Mouse (Mus musculus) kidney, embryonic 14.5 days (tissue): ENCODE measurements at regions not wholly inside any gene's neighbourhood (a gene's known extent, or its start where the extent isn't known, plus 50 kb on each side); places are given as distances from the start of the nearest gene placed in this dataset.

Source experiments
- ATAC-seq: fragments of 200-750 bp; cut with Nextera tagmentation; 2 replicates; pipeline ENCODE4 v1.8.0; 2017; ENCODE audit warnings: moderate number of reproducible peaks, mild to moderate bottlenecking, moderate TSS enrichment, moderate library complexity; ENCODE audit not compliant: low FRiP score, low TSS enrichment
- H3K27ac ChIP-seq: fragments of 300-500 bp; sonication (generic); 2 replicates; pipeline ENCODE4 v1.5.1; 2014; ENCODE audit warnings: low read depth, mild to moderate bottlenecking, low read length, moderate library complexity, mixed read lengths
- H3K27me3 ChIP-seq: fragments of 300-500 bp; sonication (generic); 2 replicates; pipeline ENCODE4 v1.6.1; 2014; ENCODE audit warnings: mild to moderate bottlenecking, low read length; ENCODE audit not compliant: control insufficient read depth, insufficient read depth
- H3K36me3 ChIP-seq: fragments of 300-500 bp; sonication (generic); 2 replicates; pipeline ENCODE4 v1.6.1; 2014; ENCODE audit warnings: low read length, mixed read lengths; ENCODE audit not compliant: control insufficient read depth, insufficient read depth
- H3K4me1 ChIP-seq: fragments of 300-500 bp; sonication (generic); 2 replicates; pipeline ENCODE4 v1.6.1; 2014; ENCODE audit warnings: low read length, mixed read lengths; ENCODE audit not compliant: control insufficient read depth, insufficient read depth
- H3K4me2 ChIP-seq: fragments of 300-500 bp; sonication (generic); replicated peaks from 2 replicates; pipeline ENCODE4 v1.6.1; 2014; ENCODE audit warnings: low read depth, mild to moderate bottlenecking, low read length
- H3K4me3 ChIP-seq: fragments of 300-500 bp; sonication (generic); 2 replicates; pipeline ENCODE4 v1.5.1; 2014; ENCODE audit warnings: mild to moderate bottlenecking, low read length
- H3K9ac ChIP-seq: fragments of 300-500 bp; sonication (generic); 2 replicates; pipeline ENCODE4 v1.6.1; 2014; ENCODE audit warnings: low read depth, mild to moderate bottlenecking, low read length, moderate library complexity
- H3K9me3 ChIP-seq: fragments of 300-500 bp; sonication (generic); 2 replicates; pipeline ENCODE4 v1.6.1; 2016; ENCODE audit warnings: low read length; ENCODE audit not compliant: control insufficient read depth

DNA sequence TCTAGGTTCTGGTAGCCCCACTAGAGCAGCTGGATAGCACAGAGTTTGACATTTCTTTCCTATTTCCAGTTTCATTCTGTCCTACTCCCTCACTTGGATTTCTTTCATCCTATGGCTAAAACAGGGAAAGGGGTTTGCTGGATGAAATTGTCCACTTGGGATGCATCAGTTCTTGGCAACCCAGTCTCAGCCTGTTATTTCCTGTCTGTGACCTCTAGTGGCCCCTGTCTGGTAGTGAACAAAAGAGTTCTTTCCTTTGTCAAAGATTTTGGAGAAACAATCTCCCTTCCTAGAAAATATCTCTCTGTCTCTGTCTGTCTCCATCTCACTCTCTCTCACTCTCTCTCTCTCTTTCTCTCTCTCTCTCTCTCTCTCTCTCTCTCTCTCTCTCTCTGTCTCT is 50.0 kb upstream of the Ssbp2 start:
- H3K27ac ChIP-seq, result no peak overlapping the region
- no peaks in the 10 kb centered on the region for H3K9me3 ChIP-seq
- no peak for ATAC-seq
- H3K9ac ChIP-seq, result no peak overlapping the region
- H3K4me2 ChIP-seq, result no peak overlapping the region
- no peaks in the 10 kb centered on the region for H3K27me3 ChIP-seq
- H3K4me3 ChIP-seq, result no peak overlapping the region
- H3K36me3 ChIP-seq, result no peaks in the 10 kb centered on the region
- no peaks in the 10 kb centered on the region for H3K4me1 ChIP-seq
